Mouse (Mus musculus) left cerebral cortex, adult 18-20 months (tissue): Measurements from ENCODE around the gene Lrrc25. TPM values are rescaled to one million over a fixed set of nuclear protein-coding genes. Genes with fewer than 3 reads are reported as not detected.
A peak's percentile ranks its signal among the peaks of the same experiment; 100 is the strongest.
"Not testable (repeated sequence)": the region's sequence is repeated elsewhere in the genome, so short reads cannot be mapped to it uniquely, and the experiment has no call there.

ENCODE experiments used
- DNase-seq, 2 experiments: peaks; one replicate each; pipeline ENCODE4 v3.0.0; 2021 to 2022; ENCODE audit warnings: low spot score in 2 of 2, mixed read lengths in 1 of 2
- long read RNA-seq, 2 experiments: library from polyadenylated mRNA; stranded (forward); transcript quantifications; one replicate each; pipeline ENCODE4 v2.0.0; 2021
- total RNA-seq, 2 experiments: library from RNA; stranded (reverse); gene quantifications; 2 replicates each; pipeline ENCODE4 v1.2.3; 2021

Gene Lrrc25
- total RNA-seq, result 1 to 10 TPM in 1 of 2 experiments, under 1 TPM in 1; 0.70 to 1.0 TPM
- long read RNA-seq, experiment 1, result 0 reads
- long read RNA-seq, experiment 2, result 0 reads

DNA sequence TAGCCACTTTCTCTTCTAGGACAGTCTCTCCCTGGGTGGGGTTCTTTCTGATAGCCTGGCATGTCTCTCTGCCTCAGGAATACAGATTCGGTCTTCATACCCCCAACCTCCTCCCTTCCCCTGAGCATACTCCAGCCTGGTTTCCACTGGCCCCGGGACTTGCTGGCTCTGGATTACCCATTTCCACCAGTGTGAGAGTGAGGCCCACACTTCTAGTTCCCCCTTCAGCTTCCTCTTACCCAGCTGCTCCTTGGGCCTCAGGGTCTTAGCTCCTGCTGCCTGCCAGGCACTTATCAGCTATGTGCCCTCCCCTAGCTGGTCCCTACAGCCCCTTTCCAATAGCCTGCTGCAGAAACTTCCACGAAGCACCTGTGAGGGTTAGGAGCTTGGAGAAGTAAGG is at the start of gene Lrrc25:
TSS of gene Lrrc25 (plus strand) at position 262 of the 400 bp plus-strand sequence.
- no peak for DNase-seq

DNA sequence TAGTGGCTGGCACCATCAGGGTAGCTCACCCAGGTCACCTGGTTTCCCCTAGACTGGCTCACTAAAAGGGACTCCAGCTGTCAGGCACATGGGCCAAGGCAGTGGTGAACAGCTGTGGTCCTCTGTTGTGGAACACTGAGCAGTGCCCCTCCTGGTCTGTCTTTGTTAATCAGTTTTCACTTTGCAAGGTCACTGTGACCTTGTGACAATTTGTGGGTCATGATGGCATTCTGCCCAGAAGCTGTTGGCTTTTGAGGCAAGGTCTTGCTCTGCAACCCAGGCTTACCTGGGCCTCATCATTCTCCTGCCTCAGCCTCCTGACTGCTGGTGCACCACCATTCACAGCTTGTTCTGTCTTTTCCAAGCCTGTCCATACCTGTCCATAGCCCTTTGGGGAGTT is 45.6 kb upstream of the Lrrc25 start:
- DNase-seq, result no peak

DNA sequence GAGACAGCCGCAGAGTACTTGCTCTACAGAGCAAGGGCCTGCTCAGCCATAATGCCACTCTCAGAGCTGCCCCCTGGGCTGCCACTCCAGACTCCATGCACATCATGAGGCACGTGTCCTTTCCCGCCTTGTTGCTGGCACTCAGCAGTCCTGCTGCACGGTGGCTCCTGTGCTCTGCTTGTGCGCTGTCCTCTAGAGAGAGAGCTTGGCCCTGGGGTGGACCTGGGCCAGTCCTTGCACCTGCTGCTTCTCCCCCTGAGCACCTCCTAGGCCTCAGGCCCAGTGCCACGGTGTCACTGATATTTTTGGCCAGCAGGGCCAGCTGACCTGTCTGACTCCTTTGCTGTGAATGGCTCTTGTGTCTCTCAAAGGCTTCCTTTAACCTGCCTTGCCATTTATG is 45.0 kb upstream of the Lrrc25 start:
- no peak for DNase-seq

DNA sequence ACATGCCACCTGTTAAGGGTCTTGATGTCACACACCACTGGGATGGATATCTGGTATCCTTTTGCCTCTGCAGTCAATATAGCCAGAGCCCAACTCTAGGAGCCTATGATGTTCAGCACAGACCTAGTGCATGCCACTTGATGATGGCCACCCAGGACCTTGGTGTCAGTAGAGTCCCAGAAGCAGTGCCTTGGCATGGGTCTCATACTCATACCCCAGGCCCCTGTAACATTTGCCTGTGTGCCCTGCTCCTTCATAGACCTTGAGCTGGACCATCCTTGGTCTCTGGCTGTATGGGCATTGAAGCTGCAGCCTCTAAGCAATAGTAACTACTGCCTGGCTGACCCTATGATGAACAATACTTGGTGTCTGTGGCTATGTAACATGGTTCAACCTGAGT is 41.7 kb upstream of the Lrrc25 start:
- no peak for DNase-seq

DNA sequence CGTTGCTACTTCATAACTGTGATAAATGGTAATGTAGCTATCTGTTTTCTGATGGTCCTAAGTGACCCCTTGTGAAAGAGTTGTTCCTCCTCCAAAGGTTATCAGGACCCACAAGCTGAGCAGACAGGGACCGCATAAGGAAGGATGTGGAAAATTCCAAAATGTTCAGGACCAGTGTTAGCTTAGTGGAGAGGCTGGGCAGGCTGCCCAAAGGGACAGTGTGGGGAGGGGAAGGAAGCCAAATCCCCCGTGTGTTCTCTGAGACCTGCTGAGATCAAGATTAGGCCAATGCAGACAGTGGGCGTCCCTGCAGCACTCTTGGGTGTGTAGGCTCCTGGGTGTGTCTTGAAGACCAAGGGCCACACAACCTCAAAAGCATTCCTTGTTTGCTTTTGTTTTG is 41.0 kb upstream of the Lrrc25 start:
- DNase-seq, result no peak

DNA sequence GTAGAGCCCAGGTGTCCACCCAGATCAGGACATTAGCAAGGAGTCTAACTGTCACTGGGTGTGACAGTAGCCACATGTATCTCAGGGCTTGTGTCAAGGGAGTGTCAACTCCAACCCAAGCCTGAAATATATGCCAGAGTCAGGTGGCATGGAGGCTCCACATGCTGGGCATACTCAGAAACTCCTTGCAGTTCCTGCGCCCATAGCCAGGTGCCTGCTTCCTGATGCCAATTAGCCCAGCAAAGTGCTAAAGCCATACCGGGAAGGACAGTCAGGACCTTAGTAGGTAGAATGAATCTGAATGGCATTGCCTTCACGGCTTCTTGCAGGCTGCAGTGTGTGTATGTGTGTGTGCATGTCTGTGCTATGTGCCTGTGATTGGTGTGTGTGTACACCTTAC is 38.7 kb upstream of the Lrrc25 start:
- no peak for DNase-seq

DNA sequence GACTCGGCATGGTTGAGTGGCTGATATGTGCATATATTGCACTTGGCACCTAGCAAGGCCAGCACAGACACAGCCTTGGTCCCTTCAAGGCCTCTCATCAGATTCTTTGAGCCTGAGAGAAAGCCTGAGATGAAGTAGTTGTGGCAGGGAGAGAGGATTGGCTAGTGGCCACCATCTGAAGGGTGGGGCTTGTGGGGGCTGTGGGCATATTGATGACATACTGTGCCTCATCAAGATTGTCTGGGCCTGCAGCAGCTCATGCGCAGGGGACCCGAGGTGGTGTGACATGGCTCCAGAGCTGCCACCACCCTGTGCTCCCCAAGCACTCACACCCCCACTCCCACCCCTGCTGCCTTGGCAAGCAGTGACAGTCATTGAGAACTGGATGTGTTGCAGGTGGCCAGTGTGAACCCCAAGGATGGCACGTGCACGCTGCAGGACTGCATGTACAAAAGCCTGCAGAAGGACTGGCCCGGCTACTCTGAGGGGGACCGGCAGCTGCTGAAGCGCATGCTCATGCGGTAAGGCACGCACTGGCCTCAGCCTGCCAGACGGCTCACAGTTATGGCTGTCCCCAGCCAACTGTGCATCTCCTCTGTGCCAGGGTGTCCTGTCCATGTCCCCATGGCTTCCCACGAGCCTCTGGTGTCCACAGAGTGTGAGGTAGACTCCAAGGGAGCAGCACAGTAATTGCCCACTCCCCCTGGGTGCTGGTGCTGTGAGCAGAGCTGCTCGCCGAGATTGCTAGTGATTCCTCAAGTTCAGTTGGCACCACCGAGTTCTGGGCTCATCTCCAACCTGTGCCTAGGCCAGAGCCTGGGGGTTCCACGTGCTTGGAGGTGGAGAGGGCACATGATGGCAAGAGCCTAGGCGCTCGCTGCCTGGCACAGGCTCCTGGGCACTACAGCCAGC is 32.2 kb upstream of the Lrrc25 start:
- DNase-seq, result no peak

DNA sequence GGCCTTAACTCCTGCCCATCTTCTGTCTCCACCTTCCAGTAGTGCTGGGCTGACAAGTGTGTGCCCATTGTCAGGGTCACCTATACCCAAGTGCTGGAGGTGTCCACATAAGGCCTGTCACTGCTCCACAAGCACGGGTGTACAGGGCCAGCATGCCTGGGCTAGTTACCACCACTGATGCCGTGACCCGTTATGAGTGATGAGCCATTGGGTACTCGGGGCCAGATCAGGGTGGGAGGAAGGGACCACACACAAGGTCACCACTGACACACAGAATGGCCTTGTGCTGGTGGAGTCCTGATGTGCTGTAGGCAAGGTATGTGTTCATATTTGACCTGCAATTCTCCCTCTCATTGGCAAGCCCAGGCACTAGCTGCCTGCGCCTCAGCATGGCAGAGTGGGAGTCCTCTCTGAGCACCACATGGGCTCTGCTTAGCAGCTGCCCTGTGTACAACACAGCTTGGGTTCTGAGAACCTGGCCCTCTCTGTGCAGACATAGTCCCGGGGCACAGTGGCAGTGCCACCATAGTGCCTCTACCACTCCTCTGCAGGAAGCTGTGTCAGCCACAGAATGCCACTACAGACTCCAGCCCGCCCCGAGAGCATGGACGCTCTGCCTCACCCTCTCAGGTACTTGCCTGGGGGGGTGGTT is 31.2 kb upstream of the Lrrc25 start:
- no peak for DNase-seq

DNA sequence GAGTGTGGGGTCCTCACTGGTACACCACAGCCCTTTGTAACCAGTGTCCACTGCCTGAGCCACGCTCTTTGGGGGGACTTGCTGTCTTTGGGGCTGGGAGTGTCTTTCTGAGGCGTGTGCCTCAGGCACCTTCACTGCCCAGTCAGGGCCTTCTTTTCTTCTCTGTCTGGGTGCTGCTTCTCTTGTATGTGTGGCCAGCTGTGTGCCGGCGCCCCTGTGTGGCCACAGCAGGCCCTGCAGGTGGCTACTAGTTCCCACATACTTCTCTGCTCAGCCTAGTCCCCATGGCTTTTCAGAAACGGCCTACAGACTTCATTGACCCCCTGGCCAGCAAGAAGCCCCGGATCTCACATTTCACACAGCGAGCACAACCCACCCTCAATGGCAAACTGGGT is 30.7 kb upstream of the Lrrc25 start:
- peak in 1 of 2 experiments; percentile 47 for DNase-seq

DNA sequence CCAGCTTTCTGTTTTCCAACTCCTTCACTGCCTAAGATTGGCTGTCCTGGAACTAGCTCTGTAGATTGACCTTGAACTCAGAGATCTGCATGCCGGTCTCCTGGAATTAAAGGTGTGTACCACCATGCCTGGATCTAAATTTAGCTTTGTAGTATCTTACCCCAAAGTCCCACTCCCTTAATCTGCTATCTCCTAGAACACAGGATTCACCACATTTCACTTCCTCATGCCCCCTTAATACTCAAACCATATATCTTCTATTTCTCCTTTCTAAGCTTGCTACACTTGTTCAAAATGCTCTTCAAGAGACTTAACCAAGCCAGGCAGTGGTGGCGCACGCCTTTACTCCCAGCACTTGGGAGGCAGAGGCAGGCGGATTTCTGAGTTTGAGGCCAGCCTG is 28.0 kb upstream of the Lrrc25 start:
- DNase-seq, result not testable (repeated sequence)

DNA sequence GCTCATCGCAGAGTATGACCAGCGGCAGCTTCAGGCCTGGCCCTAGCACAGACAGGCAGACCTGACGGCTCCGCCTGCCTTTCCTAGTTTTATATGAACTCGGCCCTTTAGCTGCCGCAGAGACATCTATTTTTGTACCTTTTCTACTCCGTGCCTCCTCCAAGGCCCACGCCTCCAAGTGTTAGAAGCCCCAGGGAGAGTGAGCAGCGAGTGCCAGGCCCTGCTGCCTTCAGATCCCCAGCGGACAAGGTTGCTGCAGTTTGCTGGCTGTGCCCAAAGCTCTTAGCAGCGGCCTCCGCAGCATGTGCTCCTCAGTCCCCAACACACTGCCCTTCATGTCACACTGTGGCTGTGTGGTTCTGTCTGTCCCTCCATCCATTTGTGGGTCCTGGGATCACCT is 24.4 kb upstream of the Lrrc25 start:
- no peak for DNase-seq

DNA sequence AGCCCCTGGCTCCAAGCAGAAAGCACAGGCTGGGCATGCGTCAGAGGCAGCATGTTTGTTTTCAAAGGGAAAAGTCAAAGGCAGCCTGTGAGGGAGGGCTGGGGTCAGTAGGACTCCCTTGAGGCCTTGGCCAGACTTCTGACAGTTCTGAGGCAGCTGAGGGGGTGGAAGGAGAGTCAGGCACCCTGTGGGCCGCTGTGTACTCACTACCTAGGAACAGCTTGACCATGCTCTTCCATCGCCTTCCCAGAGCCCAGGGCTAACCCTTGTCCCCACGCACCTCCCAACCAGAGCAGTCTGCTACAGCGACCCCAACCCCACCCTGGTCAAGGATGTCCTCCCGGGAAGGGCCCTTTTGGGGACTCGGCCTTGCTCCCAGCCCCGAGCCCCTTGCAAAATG is 22.8 kb upstream of the Lrrc25 start:
- no peak for DNase-seq

DNA sequence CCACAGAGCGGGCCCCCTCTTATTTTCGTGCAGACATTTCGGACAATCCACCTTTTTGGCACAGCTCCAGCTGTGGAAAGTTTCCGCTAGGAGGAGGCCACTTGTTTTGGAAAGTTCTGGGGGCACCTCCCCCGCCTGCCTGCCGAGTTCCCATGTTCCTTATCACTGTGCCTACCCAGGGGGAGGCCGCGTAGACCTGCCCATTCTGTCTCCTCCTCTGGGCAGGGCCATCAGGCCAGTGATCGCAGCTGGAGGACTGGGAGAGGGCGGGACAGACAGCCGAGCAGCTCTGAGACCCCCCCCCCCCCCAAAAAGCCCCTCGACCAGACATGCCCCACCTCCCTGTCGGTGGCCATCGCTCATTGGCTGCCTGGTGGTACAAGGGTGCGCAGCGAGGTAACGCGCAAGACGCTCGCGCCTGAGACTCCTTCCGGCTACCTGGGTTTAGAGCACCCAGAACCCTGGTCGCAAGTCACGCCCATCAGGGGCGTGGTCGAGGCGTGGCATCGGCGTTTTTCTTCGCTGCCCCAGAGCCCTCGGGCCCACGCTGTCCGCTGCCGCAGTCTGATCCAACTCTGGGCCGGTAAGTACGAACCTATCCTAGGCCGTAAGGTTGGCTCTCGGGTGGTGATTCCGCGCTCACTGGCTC is 21.9 kb upstream of the Lrrc25 start, which contains the start of gene Isyna1:
TSS of gene Isyna1 (plus strand) at position 413 of the 649 bp plus-strand sequence.
- DNase-seq, result peak; percentile 71 to 77

DNA sequence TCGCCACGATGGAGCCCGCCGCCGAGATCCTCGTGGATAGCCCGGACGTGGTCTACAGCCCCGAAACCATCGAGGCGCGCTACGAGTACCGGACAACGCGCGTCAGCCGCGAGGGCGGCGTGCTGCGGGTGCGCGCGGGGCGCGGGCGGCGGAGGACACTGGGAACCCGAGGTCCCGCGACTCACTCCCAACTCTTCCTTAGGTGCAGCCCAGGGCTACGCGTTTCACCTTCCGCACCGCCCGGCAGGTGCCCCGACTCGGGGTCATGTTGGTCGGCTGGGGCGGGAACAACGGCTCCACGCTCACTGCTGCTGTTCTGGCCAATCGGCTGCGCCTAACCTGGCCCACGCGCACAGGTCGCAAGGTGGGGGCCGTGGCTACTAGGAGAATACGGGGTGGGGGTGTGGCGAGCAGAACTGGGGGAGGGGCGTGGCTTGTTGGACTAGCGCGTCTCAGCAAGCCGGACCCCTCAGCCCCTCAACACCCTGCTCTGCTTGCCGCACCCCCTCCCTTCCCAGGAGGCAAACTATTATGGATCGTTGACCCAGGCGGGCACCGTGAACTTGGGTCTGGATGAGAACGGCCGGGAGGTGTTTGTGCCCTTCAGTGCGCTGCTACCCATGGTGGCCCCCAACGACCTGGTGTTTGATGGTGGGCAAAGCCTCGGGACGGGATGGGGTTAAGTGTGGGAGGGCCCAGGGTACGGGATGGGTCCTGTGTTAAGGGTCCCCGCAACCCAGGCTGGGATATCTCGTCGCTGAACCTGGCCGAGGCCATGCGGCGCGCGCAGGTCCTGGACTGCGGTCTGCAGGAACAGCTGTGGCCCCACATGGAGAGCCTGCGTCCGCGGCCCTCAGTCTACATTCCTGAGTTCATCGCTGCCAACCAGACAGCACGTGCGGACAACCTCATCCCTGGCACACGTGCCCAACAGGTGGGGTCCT is 21.1 kb upstream of the Lrrc25 start:
- no peak for DNase-seq

DNA sequence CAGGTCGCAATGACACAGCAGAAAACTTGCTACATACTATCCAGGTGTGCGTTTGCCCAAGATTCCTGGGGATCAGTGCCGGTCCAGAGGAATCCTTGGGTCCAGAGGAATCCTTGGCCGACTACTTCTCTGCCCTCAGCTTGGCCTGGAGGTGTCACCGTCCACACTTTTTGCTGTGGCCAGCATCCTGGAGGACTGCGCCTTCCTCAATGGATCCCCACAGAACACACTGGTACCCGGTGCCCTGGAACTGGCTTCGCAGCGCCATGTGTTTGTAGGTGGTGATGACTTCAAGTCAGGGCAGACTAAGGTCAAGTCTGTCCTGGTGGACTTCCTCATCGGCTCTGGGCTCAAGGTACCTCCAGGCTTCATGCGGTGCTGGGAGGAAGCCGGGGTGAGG is 20.1 kb upstream of the Lrrc25 start:
- no peak for DNase-seq

DNA sequence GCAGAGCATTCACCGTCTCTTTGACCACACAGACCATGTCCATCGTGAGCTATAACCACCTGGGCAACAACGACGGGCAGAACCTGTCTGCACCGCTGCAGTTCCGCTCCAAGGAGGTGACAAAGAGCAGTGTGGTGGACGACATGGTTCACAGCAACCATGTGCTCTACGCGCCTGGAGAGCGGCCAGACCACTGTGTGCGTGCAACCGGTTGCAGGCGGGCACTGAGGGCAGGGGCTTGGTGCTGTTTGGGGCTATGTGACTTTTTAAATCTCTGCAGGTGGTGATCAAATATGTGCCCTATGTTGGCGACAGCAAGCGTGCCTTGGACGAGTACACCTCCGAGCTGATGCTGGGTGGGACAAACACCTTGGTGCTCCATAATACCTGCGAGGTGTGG is 19.7 kb upstream of the Lrrc25 start:
- DNase-seq, result no peak

DNA sequence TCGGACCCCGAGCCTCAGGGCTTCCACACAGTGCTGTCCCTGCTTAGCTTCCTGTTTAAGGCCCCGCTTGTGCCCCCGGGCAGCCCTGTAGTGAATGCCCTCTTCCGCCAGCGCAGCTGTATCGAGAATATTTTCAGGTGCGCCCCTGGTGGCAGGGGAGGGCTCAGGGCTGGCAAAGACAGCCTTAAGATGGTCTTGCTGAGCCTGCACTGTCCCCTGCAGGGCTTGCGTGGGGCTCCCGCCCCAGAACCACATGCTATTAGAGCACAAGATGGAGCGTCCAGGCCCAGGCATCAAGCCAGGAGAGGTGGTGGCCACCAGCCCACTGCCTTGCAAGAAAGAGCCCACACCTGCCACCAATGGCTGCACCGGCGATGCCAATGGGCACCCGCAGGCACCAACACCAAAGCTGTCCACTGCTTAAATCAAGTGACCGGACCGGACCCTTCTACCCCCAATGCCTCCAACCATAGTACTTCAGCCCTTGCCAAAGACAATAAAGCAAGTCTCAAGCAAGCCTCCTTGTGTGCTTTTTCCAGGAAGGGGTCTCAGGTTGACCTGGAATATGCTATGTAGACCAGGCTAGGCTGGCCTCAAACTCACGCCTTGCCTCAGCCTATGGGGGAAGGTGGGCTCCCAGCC is 19.1 kb upstream of the Lrrc25 start:
- no peak for DNase-seq

DNA sequence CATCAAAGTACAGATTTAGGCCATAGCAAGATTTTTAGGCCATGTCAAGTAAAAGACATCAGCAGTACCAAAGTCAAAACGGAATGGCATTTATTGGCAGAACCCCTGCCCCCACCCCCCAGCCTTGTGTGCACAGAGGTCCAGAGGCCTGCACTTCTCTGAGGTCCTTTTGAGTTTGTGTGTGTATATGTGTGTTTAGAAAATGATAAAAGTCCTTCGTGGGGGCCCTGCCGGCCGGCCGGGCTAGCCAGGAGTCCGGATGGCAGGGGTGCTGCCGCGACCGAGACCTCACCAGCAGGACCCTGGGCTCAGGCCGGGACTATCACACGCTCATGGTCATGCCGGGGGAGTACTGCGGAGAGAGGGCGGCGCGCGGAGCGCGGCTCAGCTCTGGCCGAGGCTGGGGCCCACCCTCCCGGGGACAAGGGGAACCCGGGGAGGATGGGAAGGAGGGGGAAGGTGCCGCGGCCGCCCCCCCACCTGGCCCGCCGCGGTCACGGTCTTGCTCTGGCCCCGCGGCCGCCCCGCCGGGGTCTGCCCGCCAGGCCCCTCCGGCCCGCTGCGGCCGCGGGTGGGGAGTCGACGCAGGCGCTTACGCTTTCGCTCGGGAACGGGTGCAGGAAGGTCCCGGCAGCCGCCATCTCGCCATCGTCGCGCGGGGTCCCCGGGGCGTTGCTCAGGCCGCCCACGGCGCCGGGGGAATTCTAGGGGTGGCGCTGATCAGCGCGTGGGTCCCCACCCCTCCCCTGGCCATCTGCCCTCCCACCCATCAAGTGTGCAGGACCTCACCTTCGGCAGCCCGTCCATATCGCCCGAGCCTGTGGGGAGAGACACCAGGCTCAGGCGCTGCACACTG is 18.3 kb upstream of the Lrrc25 start:
- no peak for DNase-seq

DNA sequence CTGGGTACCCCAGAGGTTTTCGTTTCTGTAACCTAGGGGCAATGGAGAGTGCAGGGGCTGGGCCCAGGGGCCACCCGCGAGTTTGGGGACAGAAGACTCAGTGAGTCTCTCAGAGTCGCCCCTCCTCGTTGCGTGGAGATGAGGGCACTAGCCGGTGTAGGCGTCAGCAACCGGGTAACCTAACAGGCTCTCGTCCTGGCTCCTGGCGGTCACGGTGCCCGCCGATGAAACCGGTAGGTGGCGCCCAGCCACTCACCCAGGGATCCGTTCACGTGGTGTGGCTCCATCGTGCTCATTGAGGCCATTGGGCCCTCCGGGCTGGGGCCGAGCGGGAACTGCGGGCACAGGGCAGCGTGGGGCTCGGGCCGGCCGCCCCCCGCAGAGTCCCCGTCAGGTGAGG is 17.7 kb upstream of the Lrrc25 start:
- DNase-seq, result peak; percentile 85 to 86
